Mouse (Mus musculus) kidney, embryonic 14.5 days (tissue): ENCODE measurements at regions not wholly inside any gene's neighbourhood (a gene's known extent, or its start where the extent isn't known, plus 50 kb on each side); places are given as distances from the start of the nearest gene placed in this dataset.

ENCODE experiments used
- ATAC-seq: fragments of 200-750 bp; cut with Nextera tagmentation; 2 replicates; pipeline ENCODE4 v1.8.0; 2017; ENCODE audit warnings: moderate number of reproducible peaks, mild to moderate bottlenecking, moderate TSS enrichment, moderate library complexity; ENCODE audit not compliant: low FRiP score, low TSS enrichment
- H3K27ac ChIP-seq: fragments of 300-500 bp; sonication (generic); 2 replicates; pipeline ENCODE4 v1.5.1; 2014; ENCODE audit warnings: low read depth, mild to moderate bottlenecking, low read length, moderate library complexity, mixed read lengths
- H3K27me3 ChIP-seq: fragments of 300-500 bp; sonication (generic); 2 replicates; pipeline ENCODE4 v1.6.1; 2014; ENCODE audit warnings: mild to moderate bottlenecking, low read length; ENCODE audit not compliant: control insufficient read depth, insufficient read depth
- H3K36me3 ChIP-seq: fragments of 300-500 bp; sonication (generic); 2 replicates; pipeline ENCODE4 v1.6.1; 2014; ENCODE audit warnings: low read length, mixed read lengths; ENCODE audit not compliant: control insufficient read depth, insufficient read depth
- H3K4me1 ChIP-seq: fragments of 300-500 bp; sonication (generic); 2 replicates; pipeline ENCODE4 v1.6.1; 2014; ENCODE audit warnings: low read length, mixed read lengths; ENCODE audit not compliant: control insufficient read depth, insufficient read depth
- H3K4me2 ChIP-seq: fragments of 300-500 bp; sonication (generic); replicated peaks from 2 replicates; pipeline ENCODE4 v1.6.1; 2014; ENCODE audit warnings: low read depth, mild to moderate bottlenecking, low read length
- H3K4me3 ChIP-seq: fragments of 300-500 bp; sonication (generic); 2 replicates; pipeline ENCODE4 v1.5.1; 2014; ENCODE audit warnings: mild to moderate bottlenecking, low read length
- H3K9ac ChIP-seq: fragments of 300-500 bp; sonication (generic); 2 replicates; pipeline ENCODE4 v1.6.1; 2014; ENCODE audit warnings: low read depth, mild to moderate bottlenecking, low read length, moderate library complexity
- H3K9me3 ChIP-seq: fragments of 300-500 bp; sonication (generic); 2 replicates; pipeline ENCODE4 v1.6.1; 2016; ENCODE audit warnings: low read length; ENCODE audit not compliant: control insufficient read depth
- WGBS: fragments of 180-500 bp; shearing (Covaris S2); extraction: QIAGEN DNeasy Blood & Tissue Kit; methylation state at CpG from one replicate; pipeline ENCODE4 v1.1.7; 2014; 5-methylcytosine and 5-hydroxymethylcytosine counted together

DNA sequence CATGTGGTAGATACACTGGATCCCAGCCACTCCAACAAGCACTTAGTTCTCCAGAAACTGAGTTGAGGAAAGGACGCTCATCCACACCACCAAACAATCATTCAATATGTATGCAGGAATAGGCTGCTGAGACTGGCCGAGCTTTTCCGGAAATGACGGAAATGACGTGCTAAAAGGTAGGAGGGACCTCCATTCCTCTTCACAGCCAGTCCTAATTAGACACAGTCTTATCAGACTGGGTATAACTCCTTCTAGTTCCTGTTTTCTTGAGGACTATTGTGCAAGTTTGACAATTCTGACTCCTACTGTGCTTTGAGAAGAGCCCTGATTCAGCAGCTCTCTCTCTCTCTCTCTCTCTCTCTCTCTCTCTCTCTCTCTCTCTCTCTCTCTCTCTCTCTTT, 477.9 kb upstream of the Gm26657 start:
- Histone ChIP-seq H3K9ac (no peak overlapping the region), H3K27ac (no peak overlapping the region), H3K36me3 (no peaks in the 10 kb centered on the region), H3K4me2 (no peak overlapping the region), H3K4me3 (no peak overlapping the region), H3K9me3 (no peaks in the 10 kb centered on the region), H3K27me3 (no peaks in the 10 kb centered on the region), H3K4me1 (no peaks in the 10 kb centered on the region)
- WGBS, result 84% methylated on average over 5 of the region's 5 CpGs
- no peak for ATAC-seq

DNA sequence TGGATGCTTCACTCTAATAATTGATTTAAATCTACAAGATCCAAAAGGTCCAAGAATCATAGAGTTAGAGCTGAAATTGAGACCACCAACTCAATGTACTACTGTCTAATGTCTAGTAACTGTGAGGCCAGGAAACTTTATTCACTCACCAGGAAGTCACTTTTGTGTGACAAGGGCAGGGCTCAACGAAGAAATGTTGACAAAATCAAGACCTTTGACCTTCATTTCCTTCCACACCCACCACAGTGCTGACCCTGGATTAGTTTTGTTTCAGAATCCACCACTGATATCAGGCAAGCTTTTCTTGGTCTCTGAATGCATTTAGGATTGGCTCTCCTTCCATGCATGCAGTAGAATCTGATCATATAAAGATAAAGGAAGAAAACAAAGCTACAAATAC, 487.5 kb upstream of the Gm26657 start:
- H3K36me3 ChIP-seq, result no peaks in the 10 kb centered on the region
- no peaks in the 10 kb centered on the region for H3K27me3 ChIP-seq
- H3K9ac ChIP-seq, result no peak overlapping the region
- 14% methylated on average over 1 of the region's 1 CpGs for WGBS
- H3K4me3 ChIP-seq, result no peak overlapping the region
- H3K4me1 ChIP-seq, result no peaks in the 10 kb centered on the region
- no peak overlapping the region for H3K4me2 ChIP-seq
- no peak for ATAC-seq
- no peak overlapping the region for H3K27ac ChIP-seq
- no peaks in the 10 kb centered on the region for H3K9me3 ChIP-seq

DNA sequence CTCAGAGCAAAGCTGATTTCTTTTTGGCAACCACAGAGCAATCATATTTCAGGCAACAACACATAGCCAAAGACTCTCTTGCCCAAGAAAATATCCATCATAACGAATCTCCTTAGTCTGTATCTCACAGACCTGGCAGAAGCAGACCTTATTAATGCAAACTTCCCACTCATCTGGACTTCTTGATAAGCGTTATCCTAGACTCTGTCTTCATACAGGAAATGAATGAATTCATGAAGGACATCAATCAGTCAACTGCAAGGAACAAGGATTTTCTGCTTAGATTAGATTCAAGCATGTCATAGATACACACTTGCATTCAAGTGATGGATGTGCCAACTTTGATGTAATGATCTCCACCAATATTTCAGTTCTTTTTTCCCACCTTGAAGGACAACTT, 488.1 kb upstream of the Gm26657 start:
- ATAC-seq, result no peak
- WGBS, result 82% methylated on average over 2 of the region's 2 CpGs

DNA sequence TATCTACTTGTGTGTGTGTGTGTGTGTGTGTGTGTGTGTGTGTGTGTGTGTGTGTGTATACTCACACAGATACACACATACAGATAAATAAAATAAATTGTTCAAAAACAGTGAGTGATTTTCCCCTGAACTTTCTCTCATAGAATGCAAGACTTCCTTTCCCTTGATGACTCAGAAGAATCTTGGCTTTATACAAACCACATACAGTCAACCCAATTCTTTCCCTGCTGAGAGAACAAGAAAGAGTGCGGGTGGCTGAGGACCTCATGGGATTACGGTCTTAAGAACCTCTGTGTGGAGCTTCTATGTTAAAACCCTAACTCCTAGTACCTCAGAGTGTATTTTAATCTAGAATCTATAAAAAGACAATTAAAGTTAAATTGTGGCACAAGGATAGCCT, 489.3 kb upstream of the Gm26657 start:
- H3K27ac ChIP-seq, result no peak overlapping the region
- H3K27me3 ChIP-seq, result no peaks in the 10 kb centered on the region
- no peak overlapping the region for H3K9ac ChIP-seq
- no peak overlapping the region for H3K4me2 ChIP-seq
- no peaks in the 10 kb centered on the region for H3K4me1 ChIP-seq
- no peak for ATAC-seq
- H3K4me3 ChIP-seq, result no peak overlapping the region
- no peaks in the 10 kb centered on the region for H3K9me3 ChIP-seq
- no peaks in the 10 kb centered on the region for H3K36me3 ChIP-seq
- 95% methylated on average over 2 of the region's 2 CpGs for WGBS

More for the DNA sequence above, 488.1 kb upstream of the Gm26657 start:
- Histone ChIP-seq H3K27me3 (no peaks in the 10 kb centered on the region), H3K36me3 (no peaks in the 10 kb centered on the region), H3K4me2 (no peak overlapping the region), H3K27ac (no peak overlapping the region), H3K9me3 (no peaks in the 10 kb centered on the region), H3K4me3 (no peak overlapping the region), H3K9ac (no peak overlapping the region), H3K4me1 (no peaks in the 10 kb centered on the region)

DNA sequence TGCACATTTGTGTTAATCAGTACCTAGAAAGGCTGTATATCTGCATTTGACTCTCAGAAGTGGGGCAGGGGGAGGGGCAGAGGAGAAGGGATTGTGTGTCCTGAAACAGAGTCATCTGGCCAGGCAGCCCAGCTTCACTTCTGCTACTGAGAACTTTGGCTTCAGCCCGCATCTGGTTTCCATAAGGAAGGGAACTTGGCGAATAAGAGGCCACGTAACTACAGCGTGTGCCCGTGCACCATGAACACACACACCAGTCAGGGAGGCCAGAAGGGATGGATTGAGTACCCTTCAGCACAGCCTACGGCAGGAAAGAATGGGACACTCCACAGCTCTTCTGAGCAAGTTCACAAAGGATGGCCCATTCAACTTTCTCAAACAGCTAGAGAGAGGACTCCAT, 496.0 kb upstream of the Gm26657 start:
- Histone ChIP-seq H3K9ac (no peak overlapping the region), H3K4me1 (no peaks in the 10 kb centered on the region), H3K27me3 (no peaks in the 10 kb centered on the region), H3K4me2 (no peak overlapping the region), H3K27ac (no peak overlapping the region), H3K4me3 (no peak overlapping the region), H3K9me3 (no peaks in the 10 kb centered on the region), H3K36me3 (no peaks in the 10 kb centered on the region)
- 89% methylated on average over 6 of the region's 6 CpGs for WGBS
- no peak for ATAC-seq

DNA sequence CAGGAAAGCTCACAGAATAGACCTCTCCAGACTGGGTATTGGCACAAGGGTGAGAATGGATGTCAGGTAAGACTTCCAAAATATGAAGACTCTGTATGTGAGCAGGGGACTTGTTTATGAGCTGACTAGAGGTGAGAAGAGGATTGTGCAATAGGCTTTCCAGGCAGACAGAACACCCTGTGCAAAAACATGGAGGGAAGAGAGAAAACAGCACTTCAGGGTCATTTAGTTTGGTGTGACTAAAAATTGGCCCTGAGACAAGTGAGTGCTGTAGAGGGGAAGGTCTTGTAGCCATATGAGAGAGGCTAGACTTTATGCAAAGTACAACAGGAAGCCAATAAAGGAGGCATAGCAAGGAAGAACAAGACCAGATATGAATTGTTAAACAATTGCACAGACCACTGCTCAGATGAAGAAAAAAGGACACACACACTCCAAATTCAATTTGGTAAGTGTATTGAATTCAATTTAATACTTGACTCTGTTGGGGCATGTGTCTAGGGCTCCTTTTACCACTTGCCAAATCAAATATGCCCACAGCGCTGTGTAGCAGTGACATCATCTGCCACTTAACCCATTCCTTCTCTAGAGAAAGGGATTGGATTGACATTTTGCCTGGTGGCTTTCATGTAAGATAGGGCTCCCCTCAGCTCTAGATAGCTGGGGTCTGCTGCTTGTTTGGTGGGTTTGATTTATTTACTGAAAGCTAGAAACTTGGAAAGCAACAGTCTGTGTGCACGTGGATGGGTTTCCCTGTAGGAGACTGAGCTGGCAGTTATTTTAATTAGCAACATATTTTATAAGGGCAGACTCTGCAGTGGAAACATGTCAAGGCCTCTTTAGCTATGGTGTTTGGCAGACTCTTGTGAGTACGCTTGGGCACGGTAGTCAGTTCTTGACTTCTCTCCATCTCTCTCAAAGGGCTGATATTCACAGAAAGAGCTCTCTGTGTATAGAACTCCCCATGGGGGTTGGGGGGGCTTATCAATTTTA, 501.1 kb upstream of the Gm26657 start:
- Histone ChIP-seq H3K4me3 (no peak overlapping the region), H3K36me3 (no peaks in the 10 kb centered on the region), H3K9me3 (no peaks in the 10 kb centered on the region), H3K4me1 (no peaks in the 10 kb centered on the region), H3K9ac (no peak overlapping the region), H3K27ac (no peak overlapping the region), H3K4me2 (no peak overlapping the region), H3K27me3 (no peaks in the 10 kb centered on the region)
- WGBS, result 64% methylated on average over 4 of the region's 4 CpGs
- ATAC-seq, result no peak

DNA sequence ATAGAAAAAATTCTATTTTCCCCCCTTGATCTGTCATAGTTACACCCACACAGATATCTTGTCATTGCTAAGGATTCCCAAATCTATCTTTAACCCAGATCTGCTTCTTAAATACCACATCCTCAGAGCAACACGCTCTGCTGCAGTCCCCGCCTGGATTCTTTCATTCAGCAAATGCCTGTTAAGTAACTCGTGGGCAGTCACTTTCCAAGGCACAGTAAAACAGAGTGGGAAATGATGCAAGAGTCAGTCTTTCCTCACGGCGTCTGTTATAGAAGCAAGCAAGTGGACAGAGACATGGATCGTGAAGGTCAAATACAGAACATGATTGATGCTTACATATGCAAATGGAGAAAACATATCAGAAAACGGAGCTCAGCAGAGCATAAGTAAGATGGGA, 508.5 kb upstream of the Gm26657 start:
- no peaks in the 10 kb centered on the region for H3K9me3 ChIP-seq
- ATAC-seq, result no peak
- H3K4me2 ChIP-seq, result no peak overlapping the region
- no peak overlapping the region for H3K4me3 ChIP-seq
- whole genome bisulfite sequencing, result 79% methylated on average over 7 of the region's 7 CpGs
- H3K4me1 ChIP-seq, result no peaks in the 10 kb centered on the region
- H3K9ac ChIP-seq, result no peak overlapping the region
- no peaks in the 10 kb centered on the region for H3K36me3 ChIP-seq
- H3K27me3 ChIP-seq, result no peaks in the 10 kb centered on the region
- H3K27ac ChIP-seq, result no peak overlapping the region

DNA sequence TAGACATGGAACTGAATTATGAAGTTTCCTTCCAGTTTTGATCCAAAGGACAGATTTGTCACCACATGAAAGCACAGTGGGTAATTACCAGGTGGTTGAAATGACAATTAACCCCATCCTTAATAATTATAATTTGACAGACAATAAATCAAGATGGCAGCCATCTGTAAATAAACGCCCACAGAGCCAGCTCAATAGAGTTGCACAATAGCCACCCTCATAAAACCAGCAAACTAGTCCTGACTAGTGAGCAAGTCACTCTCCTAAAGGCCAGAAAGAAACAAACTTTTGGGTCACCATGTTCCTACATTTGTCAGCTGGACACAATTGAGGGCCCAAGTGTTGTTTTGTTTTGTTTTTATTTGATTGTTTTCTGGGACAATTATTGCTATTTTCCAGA, 509.4 kb upstream of the Gm26657 start:
- Histone ChIP-seq H3K27me3 (no peaks in the 10 kb centered on the region), H3K9me3 (no peaks in the 10 kb centered on the region), H3K4me2 (no peak overlapping the region), H3K9ac (no peak overlapping the region), H3K36me3 (no peaks in the 10 kb centered on the region), H3K4me3 (no peak overlapping the region), H3K27ac (no peak overlapping the region), H3K4me1 (no peaks in the 10 kb centered on the region)
- no peak for ATAC-seq
- 55% methylated on average over 1 of the region's 1 CpGs for WGBS

DNA sequence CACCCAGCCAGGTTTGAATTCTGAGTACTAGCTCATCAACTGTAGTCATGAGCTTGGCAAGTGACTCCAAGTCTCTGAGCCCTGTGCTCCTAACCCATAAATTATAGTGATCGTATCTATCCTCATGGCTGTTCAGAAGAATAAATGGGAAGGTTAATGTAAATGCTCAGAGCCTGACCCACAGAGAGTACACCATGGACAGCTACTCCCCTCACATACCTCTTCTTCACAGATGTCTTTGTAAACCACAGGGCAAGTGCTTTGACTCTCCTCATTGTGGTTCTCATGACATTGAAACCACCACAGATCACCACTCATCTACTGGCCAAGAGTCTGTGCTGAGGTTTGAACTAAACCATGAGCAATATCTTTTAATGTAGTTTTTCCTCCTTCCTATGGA, 513.4 kb upstream of the Gm26657 start:
- H3K27ac ChIP-seq, result no peak overlapping the region
- ATAC-seq, result no peak
- H3K4me3 ChIP-seq, result no peak overlapping the region
- H3K27me3 ChIP-seq, result no peaks in the 10 kb centered on the region
- H3K9ac ChIP-seq, result no peak overlapping the region
- H3K9me3 ChIP-seq, result no peaks in the 10 kb centered on the region
- WGBS, result 60% methylated on average over 1 of the region's 1 CpGs
- H3K4me2 ChIP-seq, result no peak overlapping the region
- H3K36me3 ChIP-seq, result no peaks in the 10 kb centered on the region
- H3K4me1 ChIP-seq, result 0 out of 2 replicates have a peak, but pooled peaks cover 4% of the 10 kb centered on the region
